Comparison of ENCODE assay signal across 8 mouse cellular contexts in genomic region chr7:123499481-123500238, GRCm38 (mm10). TPM values are rescaled to one million over a fixed set of nuclear protein-coding genes. Genes with fewer than 3 reads are reported as not detected.
A peak's percentile ranks its signal among the peaks of the same experiment; 100 is the strongest.
DNase-seq lines count a peak whose midpoint lies in the region; ATAC-seq and TF ChIP-seq lines count a peak whose summit lies in the region.

No protein-coding gene starts in this region.

- no peak for TF ChIP-seq CTCF in ES-Bruce4 (IDR thresholded peaks at IDR 0.05; ENCODE audit: low read depth, low read length)
- no peak for TF ChIP-seq CTCF in embryonic fibroblast, embryonic 13.5 days (IDR thresholded peaks at IDR 0.05; ENCODE audit: borderline replicate concordance, insufficient read depth, low read length)

- H3K4me2 ChIP-seq in midbrain, embryonic 16.5 days (ENCODE audit: low read length), result peak overlapping the region; percentile 73

- peaks cover 2% of the 10 kb centered on the region; the same call in 1 of the 2 replicates for H3K27me3 ChIP-seq in ES-Bruce4 (ENCODE audit: control insufficient read depth, insufficient read depth, low read length, poor library complexity, severe bottlenecking)
- H3K27me3 ChIP-seq in midbrain, embryonic 16.5 days (ENCODE audit: control insufficient read depth, insufficient read depth, low read depth, low read length), result no peaks in the 10 kb centered on the region

- H3K36me3 ChIP-seq in ES-Bruce4 (ENCODE audit: control insufficient read depth, insufficient read depth, low read length, poor library complexity, severe bottlenecking), result no peaks in the 10 kb centered on the region
- peaks cover 12% of the 10 kb centered on the region for H3K36me3 ChIP-seq in midbrain, embryonic 16.5 days (ENCODE audit: control insufficient read depth, insufficient read depth, low read length)

- peak overlapping the region; percentile 97 for H3K4me3 ChIP-seq in ES-Bruce4 (ENCODE audit: low read depth, low read length)
- peak overlapping the region; percentile 54 for H3K4me3 ChIP-seq in embryonic fibroblast, embryonic 13.5 days (ENCODE audit: insufficient read depth, low read length)
- H3K4me3 ChIP-seq in midbrain, embryonic 16.5 days (ENCODE audit: low read depth, low read length), result peak overlapping the region; percentile 73

- WGBS in midbrain, embryonic 16.5 days, result 34% methylated on average over 19 of the region's 19 CpGs

- H3K4me1 ChIP-seq in ES-Bruce4 (ENCODE audit: control insufficient read depth, insufficient read depth, low read length), result no peaks in the 10 kb centered on the region
- no peaks in the 10 kb centered on the region; the same call in 1 of the 2 replicates for H3K4me1 ChIP-seq in embryonic fibroblast, embryonic 13.5 days (ENCODE audit: control insufficient read depth, insufficient read depth, low read length)
- peaks cover 24% of the 10 kb centered on the region for H3K4me1 ChIP-seq in midbrain, embryonic 16.5 days (ENCODE audit: control insufficient read depth, insufficient read depth, low read length)

- peak; percentile 22; the same call in 1 of the 2 replicates for ATAC-seq in frontal cortex, adult (ENCODE audit: low TSS enrichment)
- ATAC-seq in midbrain, embryonic 16.5 days, result peak; percentile 12
- no peak for ATAC-seq in inflammation-experienced regulatory T-cells, adult 6 months

- peak overlapping the region; percentile 81 for H3K9ac ChIP-seq in ES-Bruce4 (ENCODE audit: low read depth, poor library complexity, severe bottlenecking)
- peak overlapping the region; percentile 98 for H3K9ac ChIP-seq in midbrain, embryonic 16.5 days (ENCODE audit: low read depth, low read length)

- TF ChIP-seq EP300 in ES-Bruce4 (IDR thresholded peaks at IDR 0.05; ENCODE audit: insufficient read depth, low read depth, low read length), result no peak

- no peak for TF ChIP-seq POLR2A in ES-Bruce4 (IDR thresholded peaks at IDR 0.05; ENCODE audit: insufficient read depth, low read length)
- no peak for TF ChIP-seq POLR2A in embryonic fibroblast, embryonic 13.5 days (IDR thresholded peaks at IDR 0.05; ENCODE audit: low read depth, low read length)

- no peak overlapping the region for H3K27ac ChIP-seq in ES-Bruce4 (ENCODE audit: insufficient read depth, low read length)
- H3K27ac ChIP-seq in embryonic fibroblast, embryonic 13.5 days (ENCODE audit: insufficient read depth, low read length), result no peak overlapping the region
- peak overlapping the region; percentile 97 for H3K27ac ChIP-seq in midbrain, embryonic 16.5 days (ENCODE audit: low read length)

- no peak for DNase-seq in frontal cortex, postnatal 10 days (ENCODE audit: low spot score in 2 of 2)
- peak; percentile 17 to 21 for DNase-seq in layer of hippocampus, postnatal 36 days
- no peak for DNase-seq in gastrocnemius, postnatal 10 days

- H3K9me3 ChIP-seq in ES-Bruce4 (replicated peaks; ENCODE audit: control insufficient read depth, insufficient read depth, low read length, poor library complexity, severe bottlenecking), result no peaks in the 10 kb centered on the region
- no peaks in the 10 kb centered on the region for H3K9me3 ChIP-seq in midbrain, embryonic 16.5 days (replicated peaks; ENCODE audit: control insufficient read depth, low read length, poor library complexity, severe bottlenecking)

RNA-seq across cellular contexts. Expression of gene Zkscan2, which starts 0.6 kb away (rescaled TPM):
- 2.0 and 3.9 TPM in 2 replicates for polyA plus RNA-seq in ES-Bruce4 (2011; ENCODE audit: insufficient read depth, insufficient read length, low read depth, missing spikeins)
- polyA plus RNA-seq in embryonic fibroblast, embryonic 13.5 days (2011; ENCODE audit: insufficient read length, low read depth, missing spikeins), result 2.0 and 3.4 TPM in 2 replicates
- 10 to 100 TPM; 20.5 to 20.9 TPM for total RNA-seq in layer of hippocampus, postnatal 36 days (2021)
- polyA plus RNA-seq in midbrain, embryonic 16.5 days (2015; fragmentation: Nextera tagmentation; extraction: Ambion mirVana), result 13.6 and 14.2 TPM in 2 replicates
- not detected for polyA plus RNA-seq in inflammation-experienced regulatory T-cells, adult 6 months (2017; shearing (Covaris generic))
- total RNA-seq in gastrocnemius, postnatal 10 days (2021), result under 1 TPM; 0.33 to 0.52 TPM

RNA-seq across cellular contexts. Expression of gene Aqp8, which starts 37.6 kb away (rescaled TPM):
- polyA plus RNA-seq in ES-Bruce4 (2011; ENCODE audit: insufficient read depth, insufficient read length, low read depth, missing spikeins), result not detected in 2 replicates
- polyA plus RNA-seq in embryonic fibroblast, embryonic 13.5 days (2011; ENCODE audit: insufficient read length, low read depth, missing spikeins), result not detected in 2 replicates
- not detected for total RNA-seq in layer of hippocampus, postnatal 36 days (2021)
- polyA plus RNA-seq in midbrain, embryonic 16.5 days (2015; fragmentation: Nextera tagmentation; extraction: Ambion mirVana), result not detected in 2 replicates
- polyA plus RNA-seq in inflammation-experienced regulatory T-cells, adult 6 months (2017; shearing (Covaris generic)), result not detected
- total RNA-seq in gastrocnemius, postnatal 10 days (2021), result not detected

Comparison
In these comparisons a context has a peak if more than half of its experiments do, and no peak if none do; other contexts are left out.
1. DNase-seq: peak in layer of hippocampus, postnatal 36 days (2 of 2); none in frontal cortex, postnatal 10 days (0 of 2) and gastrocnemius, postnatal 10 days (single experiment).
2. Peak in every context shown above with its lines, with median percentiles within 50 percentile points of each other: H3K4me3 ChIP-seq.